Mouse (Mus musculus) liver, adult 2 months (tissue): ENCODE results near the gene Med12. TPM values are rescaled to one million over a fixed set of nuclear protein-coding genes. Genes with fewer than 3 reads are reported as not detected.
A peak's percentile ranks its signal among the peaks of the same experiment; 100 is the strongest.

ENCODE experiments used
- DNase-seq: peaks from one replicate; pipeline ENCODE4 v3.0.0-alpha.2; 2011; ENCODE audit warnings: low read depth, low spot score; ENCODE audit errors: extremely low read depth
- H3K27ac ChIP-seq: fragments of 200-500 bp; replicated peaks from 2 replicates; pipeline ENCODE4 v1.5.1; 2012; ENCODE audit warnings: low read depth, mild to moderate bottlenecking, control low read depth, inconsistent platforms, low read length; ENCODE audit not compliant: insufficient read depth
- H3K27me3 ChIP-seq: fragments of 200-500 bp; 2 replicates; pipeline ENCODE4 v1.6.1; 2012; ENCODE audit warnings: mild to moderate bottlenecking, moderate library complexity, low read length, inconsistent platforms; ENCODE audit not compliant: control insufficient read depth, insufficient read depth
- H3K36me3 ChIP-seq: fragments of 200-500 bp; 2 replicates; pipeline ENCODE4 v1.6.1; 2012; ENCODE audit warnings: low read length, inconsistent platforms; ENCODE audit not compliant: control insufficient read depth, insufficient read depth
- H3K4me1 ChIP-seq: fragments of 200-500 bp; 2 replicates; pipeline ENCODE4 v1.6.1; 2011; ENCODE audit warnings: low read length; ENCODE audit not compliant: control insufficient read depth, insufficient read depth
- H3K4me3 ChIP-seq: fragments of 200-500 bp; 2 replicates; pipeline ENCODE4 v1.5.1; 2011; ENCODE audit warnings: low read depth, mild to moderate bottlenecking, control low read depth, low read length, moderate library complexity; ENCODE audit not compliant: insufficient read depth
- H3K79me2 ChIP-seq: fragments of 200-500 bp; 2 replicates; pipeline ENCODE4 v1.6.1; 2012; ENCODE audit warnings: inconsistent platforms, mild to moderate bottlenecking, low read length, moderate library complexity; ENCODE audit not compliant: control insufficient read depth, insufficient read depth
- H3K9ac ChIP-seq: fragments of 200-500 bp; 2 replicates; pipeline ENCODE4 v1.6.1; 2012; ENCODE audit warnings: low read depth, mild to moderate bottlenecking, control low read depth, inconsistent platforms, low read length
- CTCF ChIP-seq: fragments of 200-500 bp; IDR thresholded peaks from 2 replicates; pipeline ENCODE4 v1.5.1; 2011; ENCODE audit warnings: low read depth, low read length, control low read depth
- POLR2A ChIP-seq: fragments of 200-500 bp; IDR thresholded peaks from 2 replicates; pipeline ENCODE4 v1.6.1; 2011; ENCODE audit warnings: low read length, control low read depth; ENCODE audit not compliant: insufficient read depth; ENCODE audit errors: extremely low read depth
- WGBS: fragments of 180-500 bp; shearing (Covaris S2); methylation state at CpG from one replicate; pipeline ENCODE4 v1.1.7; 2018; 5-methylcytosine and 5-hydroxymethylcytosine counted together
- polyA plus RNA-seq: library from polyadenylated mRNA; depleted of rRNA; stranded (reverse); fragments of >200 nt; gene quantifications from 2 replicates; pipeline ENCODE4 v1.2.3, GENCODE M21; 2012; rRNA removed
- total RNA-seq: library from RNA; depleted of rRNA; stranded (reverse); fragments of >200 nt; gene quantifications from 2 replicates; pipeline ENCODE4 v1.2.3, GENCODE M21; 2014; rRNA removed

The Med12 gene
- 8.1 and 13.8 TPM in 2 replicates for total RNA-seq
- 33.7 and 59.4 TPM in 2 replicates for polyA plus RNA-seq

- peak within 1 kb of the TSS; percentile 79 for H3K9ac ChIP-seq
- peak within 1 kb of the TSS; percentile 83 for H3K4me3 ChIP-seq
- TF ChIP-seq POLR2A (no peak), CTCF (no peak)
- peak; percentile 78 for DNase-seq
- H3K4me1 ChIP-seq = peaks cover 7% of the 10 kb centered on the region
- H3K79me2 ChIP-seq = no peaks in the 10 kb centered on the region
- H3K27me3 ChIP-seq = no peaks in the 10 kb centered on the region
- WGBS = 1% methylated on average over 52 of the region's 54 CpGs
- peak within 1 kb of the TSS; percentile 57 for H3K27ac ChIP-seq
- peaks cover 10% of the 10 kb centered on the region; the same call in 1 of the 2 replicates for H3K36me3 ChIP-seq
Measured at GRCm38 (mm10) chrX:101273875-101274738, at the start of gene Med12. Gene Med12 (plus strand): TSS chrX:101274030.

- Histone ChIP-seq H3K27me3 (no peaks in the 10 kb centered on the region), H3K79me2 (no peaks in the 10 kb centered on the region), H3K4me3 (no peak overlapping the region), H3K27ac (no peak overlapping the region), H3K9ac (no peak overlapping the region), H3K4me1 (no peaks in the 10 kb centered on the region), H3K36me3 (no peaks in the 10 kb centered on the region)
- no peak for DNase-seq
- TF ChIP-seq POLR2A = no peak
- no peak for TF ChIP-seq CTCF
- 58% methylated on average over 1 of the region's 1 CpGs for WGBS
Measured at GRCm38 (mm10) chrX:101245011-101245410, 28.8 kb upstream of the Med12 start.

- under 1% methylated on average over 45 of the region's 47 CpGs for WGBS
- peak; percentile 90 for DNase-seq
- Histone ChIP-seq H3K4me1 (no peaks in the 10 kb centered on the region), H3K79me2 (no peaks in the 10 kb centered on the region), H3K27ac (no peak within 1 kb of the TSS), H3K4me3 (peak within 1 kb of the TSS; percentile 65), H3K36me3 (no peaks in the 10 kb centered on the region), H3K27me3 (no peaks in the 10 kb centered on the region), H3K9ac (peak within 1 kb of the TSS; percentile 43)
- TF ChIP-seq POLR2A = no peak
- no peak for TF ChIP-seq CTCF
Measured at GRCm38 (mm10) chrX:101253952-101254729, 19.7 kb upstream of the Med12 start, which contains the start of gene Foxo4. Gene Foxo4 (plus strand): TSS chrX:101254528.

DNA sequence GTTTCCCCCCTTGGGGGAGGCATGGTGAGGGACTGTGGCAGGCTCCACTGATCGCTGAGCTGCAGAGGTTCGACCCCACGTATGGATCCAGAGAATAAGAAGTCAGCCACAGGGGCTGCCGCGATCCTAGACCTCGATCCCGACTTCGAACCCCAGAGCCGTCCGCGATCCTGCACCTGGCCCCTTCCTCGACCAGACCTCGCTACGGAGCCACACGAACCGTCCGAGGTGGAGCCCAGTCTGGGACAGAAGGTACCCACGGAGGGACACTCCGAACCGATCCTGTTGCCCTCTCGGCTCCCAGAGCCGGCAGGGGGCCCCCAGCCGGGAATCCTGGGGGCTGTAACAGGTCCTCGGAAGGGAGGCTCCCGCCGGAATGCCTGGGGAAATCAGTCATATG lies 19.1 kb upstream of the Med12 start:
- no peak for DNase-seq
- under 1% methylated on average over 26 of the region's 26 CpGs for WGBS

GRCm38 (mm10) chrX:101256603-101257002 lies 17.2 kb upstream of the Med12 start:
- H3K9ac ChIP-seq = no peak overlapping the region
- no peaks in the 10 kb centered on the region for H3K27me3 ChIP-seq
- WGBS = 95% methylated on average over 13 of the region's 13 CpGs
- H3K4me3 ChIP-seq = no peak overlapping the region
- 0 out of 2 replicates have a peak, but pooled peaks have one; percentile 22 for TF ChIP-seq CTCF
- no peak for TF ChIP-seq POLR2A
- no peaks in the 10 kb centered on the region for H3K36me3 ChIP-seq
- no peaks in the 10 kb centered on the region for H3K4me1 ChIP-seq
- no peak overlapping the region for H3K27ac ChIP-seq
- H3K79me2 ChIP-seq = no peaks in the 10 kb centered on the region
- no peak for DNase-seq

More for the DNA sequence above, 19.1 kb upstream of the Med12 start:
- no peaks in the 10 kb centered on the region for H3K4me1 ChIP-seq
- no peak overlapping the region for H3K27ac ChIP-seq
- H3K79me2 ChIP-seq = no peaks in the 10 kb centered on the region
- TF ChIP-seq CTCF (no peak), POLR2A (no peak)
- no peaks in the 10 kb centered on the region for H3K27me3 ChIP-seq
- peak overlapping the region; percentile 43 for H3K9ac ChIP-seq
- H3K4me3 ChIP-seq = peak overlapping the region; percentile 65
- H3K36me3 ChIP-seq = no peaks in the 10 kb centered on the region
